Mouse (Mus musculus): ENCODE measurements at regions not wholly inside any gene's neighbourhood (a gene's known extent, or its start where the extent isn't known, plus 50 kb on each side); places are given as distances from the start of the nearest gene placed in this dataset.

- Histone ChIP-seq H3K27me3 (no peaks in the 10 kb centered on the region), H3K4me2 (replicated peaks) (no peak overlapping the region), H3K27ac (replicated peaks) (no peak overlapping the region), H3K9ac (replicated peaks) (no peak overlapping the region), H3K4me3 (no peak overlapping the region), H3K4me1 (no peaks in the 10 kb centered on the region), H3K9me3 (no peaks in the 10 kb centered on the region), H3K36me3 (no peaks in the 10 kb centered on the region)
- 50% methylated on average over 2 of the region's 2 CpGs for WGBS
- no peak for ATAC-seq (replicated peaks)
Measured at GRCm38 (mm10) chr9:23050751-23051150, 172.1 kb upstream of the Bmper start.

- no peak overlapping the region for H3K4me3 ChIP-seq
- H3K9me3 ChIP-seq: no peaks in the 10 kb centered on the region
- H3K4me1 ChIP-seq: peaks cover 31% of the 10 kb centered on the region
- no peak overlapping the region for H3K4me2 ChIP-seq (replicated peaks)
- H3K9ac ChIP-seq (replicated peaks): no peak overlapping the region
- H3K36me3 ChIP-seq: no peaks in the 10 kb centered on the region
- H3K27ac ChIP-seq (replicated peaks): no peak overlapping the region
- no peaks in the 10 kb centered on the region for H3K27me3 ChIP-seq
- WGBS: 87% methylated on average over 4 of the region's 4 CpGs
- ATAC-seq (replicated peaks): no peak
Measured at GRCm38 (mm10) chr9:23059526-23059925, 163.3 kb upstream of the Bmper start.

DNA sequence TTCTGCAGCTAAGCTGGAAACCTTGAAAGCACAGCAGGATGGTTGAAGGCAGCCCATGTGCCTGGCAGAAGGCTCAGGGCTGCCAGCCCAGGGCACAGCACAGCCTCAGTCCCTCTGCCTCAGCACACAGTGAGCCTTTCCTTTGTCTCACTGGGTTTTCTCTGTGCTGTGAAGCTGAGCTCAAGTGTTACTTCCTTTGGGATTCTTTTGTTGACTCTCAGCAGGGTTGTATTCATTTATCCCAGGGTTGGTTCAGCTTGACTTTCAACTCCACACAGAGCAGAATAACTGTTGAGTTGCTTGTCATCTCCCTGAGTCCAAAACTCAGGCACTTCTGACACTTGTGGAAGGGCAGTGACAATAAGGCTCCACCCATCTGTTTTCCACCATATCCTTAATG lies 162.3 kb upstream of the Bmper start:
- no peaks in the 10 kb centered on the region for H3K36me3 ChIP-seq
- H3K27ac ChIP-seq (replicated peaks): 0 out of 2 replicates have a peak overlapping the region, but pooled peaks have one; percentile 1
- no peak overlapping the region for H3K4me3 ChIP-seq
- no peak overlapping the region for H3K4me2 ChIP-seq (replicated peaks)
- H3K27me3 ChIP-seq: no peaks in the 10 kb centered on the region
- H3K9me3 ChIP-seq: no peaks in the 10 kb centered on the region
- H3K4me1 ChIP-seq: peaks cover 31% of the 10 kb centered on the region
- ATAC-seq (replicated peaks): no peak
- no peak overlapping the region for H3K9ac ChIP-seq (replicated peaks)

- no peaks in the 10 kb centered on the region for H3K27me3 ChIP-seq
- no peak overlapping the region for H3K9ac ChIP-seq (replicated peaks)
- H3K36me3 ChIP-seq: no peaks in the 10 kb centered on the region
- ATAC-seq (replicated peaks): no peak
- H3K4me1 ChIP-seq: peaks cover 31% of the 10 kb centered on the region
- H3K4me3 ChIP-seq: no peak overlapping the region
- WGBS: 10% methylated on average over 4 of the region's 4 CpGs
- H3K27ac ChIP-seq (replicated peaks): peak overlapping the region; percentile 72
- no peak overlapping the region for H3K4me2 ChIP-seq (replicated peaks)
- H3K9me3 ChIP-seq: no peaks in the 10 kb centered on the region
Measured at GRCm38 (mm10) chr9:23061179-23061929, 161.5 kb upstream of the Bmper start.

GRCm38 (mm10) chr9:23062057-23062655 lies 160.7 kb upstream of the Bmper start:
- Histone ChIP-seq H3K27me3 (no peaks in the 10 kb centered on the region), H3K27ac (replicated peaks) (peak overlapping the region; percentile 72), H3K36me3 (no peaks in the 10 kb centered on the region), H3K4me3 (no peak overlapping the region), H3K4me1 (peaks cover 31% of the 10 kb centered on the region), H3K9me3 (no peaks in the 10 kb centered on the region), H3K9ac (replicated peaks) (no peak overlapping the region), H3K4me2 (replicated peaks) (no peak overlapping the region)
- peak; percentile 86 for ATAC-seq (replicated peaks)
- 9% methylated on average over 8 of the region's 8 CpGs for WGBS

DNA sequence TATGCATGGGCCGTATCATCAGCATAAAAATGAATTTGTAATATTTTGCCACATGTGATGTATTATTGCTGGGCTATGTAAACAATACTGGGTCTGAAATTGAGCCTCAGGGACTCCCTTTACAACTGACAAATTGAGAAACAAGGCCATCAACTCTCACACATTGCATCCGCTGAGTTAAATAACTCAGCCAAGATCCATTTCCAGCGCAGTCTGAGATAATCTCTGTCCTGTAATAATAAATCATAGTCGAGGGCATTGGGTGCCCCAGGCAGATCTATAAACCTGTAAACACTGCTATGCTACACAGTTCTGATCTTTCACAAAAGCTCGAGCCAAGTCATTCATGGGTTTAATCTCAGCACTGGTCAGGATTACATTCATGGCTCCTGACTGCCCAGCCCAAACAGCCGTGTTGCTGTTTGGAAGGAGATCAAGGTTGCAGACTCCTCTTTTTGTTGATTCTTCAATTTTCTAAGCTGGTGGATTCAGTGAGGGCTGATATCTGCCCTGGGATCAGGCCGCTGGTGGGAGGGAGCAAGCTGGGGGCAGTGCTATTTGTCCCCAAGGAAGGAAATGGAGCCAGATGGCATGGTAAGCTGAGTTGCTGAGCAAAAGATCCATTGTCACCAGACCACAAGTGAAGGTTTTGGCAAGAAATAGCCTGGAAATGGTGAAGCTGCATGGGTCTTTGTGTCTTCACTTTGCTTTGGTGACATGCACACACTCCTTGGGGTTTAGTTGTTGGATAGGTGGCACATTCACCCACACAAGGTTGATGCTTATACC lies 160.0 kb upstream of the Bmper start:
- Histone ChIP-seq H3K27me3 (no peaks in the 10 kb centered on the region), H3K9me3 (no peaks in the 10 kb centered on the region), H3K36me3 (no peaks in the 10 kb centered on the region), H3K4me3 (no peak overlapping the region), H3K9ac (replicated peaks) (no peak overlapping the region), H3K4me1 (peaks cover 31% of the 10 kb centered on the region), H3K27ac (replicated peaks) (peak overlapping the region; percentile 72), H3K4me2 (replicated peaks) (no peak overlapping the region)
- ATAC-seq (replicated peaks): peak; percentile 65
- 42% methylated on average over 7 of the region's 7 CpGs for WGBS

DNA sequence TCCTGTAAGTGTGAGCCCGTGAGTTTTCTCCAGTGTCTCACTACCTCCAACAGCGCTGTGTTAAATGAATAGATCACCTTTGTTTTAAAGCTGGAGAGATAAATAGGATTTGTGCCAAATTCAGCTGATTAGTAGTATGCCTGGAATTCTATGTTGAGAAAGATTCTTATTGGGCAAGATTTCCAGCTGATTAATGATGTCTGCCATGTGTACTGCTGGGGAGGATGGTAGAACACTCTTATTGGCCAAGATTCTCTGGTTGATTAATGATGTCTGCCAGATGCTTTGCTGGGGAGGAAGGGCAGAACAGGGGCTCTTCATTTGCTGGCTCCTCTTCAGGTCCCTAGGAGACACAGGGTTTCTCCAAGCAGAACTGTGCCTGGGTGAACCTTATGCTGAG lies 158.9 kb upstream of the Bmper start:
- no peak overlapping the region for H3K9ac ChIP-seq (replicated peaks)
- H3K4me3 ChIP-seq: no peak overlapping the region
- no peaks in the 10 kb centered on the region for H3K36me3 ChIP-seq
- H3K4me2 ChIP-seq (replicated peaks): no peak overlapping the region
- 72% methylated on average over 2 of the region's 2 CpGs for WGBS
- H3K4me1 ChIP-seq: peaks cover 35% of the 10 kb centered on the region
- ATAC-seq (replicated peaks): no peak
- H3K27me3 ChIP-seq: no peaks in the 10 kb centered on the region
- H3K27ac ChIP-seq (replicated peaks): no peak overlapping the region
- H3K9me3 ChIP-seq: no peaks in the 10 kb centered on the region

GRCm38 (mm10) chr9:23064811-23065210 lies 158.1 kb upstream of the Bmper start:
- H3K36me3 ChIP-seq: no peaks in the 10 kb centered on the region
- H3K4me1 ChIP-seq: peaks cover 35% of the 10 kb centered on the region
- no peak overlapping the region for H3K27ac ChIP-seq (replicated peaks)
- 94% methylated on average over 3 of the region's 3 CpGs for WGBS
- H3K9ac ChIP-seq (replicated peaks): no peak overlapping the region
- H3K27me3 ChIP-seq: no peaks in the 10 kb centered on the region
- no peak overlapping the region for H3K4me3 ChIP-seq
- H3K9me3 ChIP-seq: no peaks in the 10 kb centered on the region
- ATAC-seq (replicated peaks): no peak
- no peak overlapping the region for H3K4me2 ChIP-seq (replicated peaks)

DNA sequence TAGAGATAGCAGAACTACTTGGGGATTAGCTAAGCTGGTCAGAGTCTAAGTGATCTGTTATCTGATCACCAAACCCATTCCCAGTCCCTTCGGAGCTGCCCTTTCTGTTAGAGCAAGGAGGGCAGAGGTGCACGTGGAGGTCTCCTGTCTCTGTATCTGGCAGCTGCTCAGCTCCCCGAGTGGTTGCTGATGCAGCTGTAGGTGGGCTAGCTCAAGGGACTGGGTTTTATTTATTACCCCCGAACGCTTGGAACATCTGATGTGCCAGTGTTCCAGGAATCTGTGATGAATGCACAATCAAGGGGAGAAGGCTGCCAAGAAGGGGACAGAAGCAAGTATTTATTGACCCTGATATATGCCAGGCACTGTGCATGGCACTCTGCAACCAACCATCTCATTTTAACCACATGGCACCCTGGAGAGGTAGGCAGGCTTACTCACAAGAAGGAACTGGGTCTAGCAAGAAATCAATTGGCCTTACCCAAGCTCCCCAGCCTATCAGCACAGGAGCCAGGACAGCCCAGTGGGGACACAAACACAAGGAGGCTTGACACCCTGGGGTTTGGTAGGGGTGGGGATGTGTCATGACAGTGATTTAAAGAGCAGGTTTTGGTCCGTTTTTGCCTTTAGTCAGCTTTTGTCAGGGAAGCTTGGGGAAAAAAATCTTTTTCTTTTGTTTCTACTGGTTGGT lies 154.6 kb upstream of the Bmper start:
- no peaks in the 10 kb centered on the region for H3K36me3 ChIP-seq
- no peak overlapping the region for H3K4me3 ChIP-seq
- H3K4me1 ChIP-seq: peaks cover 5% of the 10 kb centered on the region
- H3K9ac ChIP-seq (replicated peaks): no peak overlapping the region
- 57% methylated on average over 6 of the region's 6 CpGs for WGBS
- peak; percentile 32; the same call in 1 of the 2 replicates for ATAC-seq (replicated peaks)
- no peaks in the 10 kb centered on the region for H3K9me3 ChIP-seq
- no peaks in the 10 kb centered on the region for H3K27me3 ChIP-seq
- no peak overlapping the region for H3K27ac ChIP-seq (replicated peaks)
- no peak overlapping the region for H3K4me2 ChIP-seq (replicated peaks)

- Histone ChIP-seq H3K4me3 (no peak overlapping the region), H3K4me2 (replicated peaks) (no peak overlapping the region), H3K36me3 (no peaks in the 10 kb centered on the region), H3K27ac (replicated peaks) (no peak overlapping the region), H3K27me3 (no peaks in the 10 kb centered on the region), H3K4me1 (peaks cover 4% of the 10 kb centered on the region; the same call in 1 of the 2 replicates), H3K9me3 (no peaks in the 10 kb centered on the region), H3K9ac (replicated peaks) (no peak overlapping the region)
- no peak for ATAC-seq (replicated peaks)
- WGBS: 46% methylated on average over 7 of the region's 7 CpGs
Measured at GRCm38 (mm10) chr9:23069161-23069560, 153.7 kb upstream of the Bmper start.

DNA sequence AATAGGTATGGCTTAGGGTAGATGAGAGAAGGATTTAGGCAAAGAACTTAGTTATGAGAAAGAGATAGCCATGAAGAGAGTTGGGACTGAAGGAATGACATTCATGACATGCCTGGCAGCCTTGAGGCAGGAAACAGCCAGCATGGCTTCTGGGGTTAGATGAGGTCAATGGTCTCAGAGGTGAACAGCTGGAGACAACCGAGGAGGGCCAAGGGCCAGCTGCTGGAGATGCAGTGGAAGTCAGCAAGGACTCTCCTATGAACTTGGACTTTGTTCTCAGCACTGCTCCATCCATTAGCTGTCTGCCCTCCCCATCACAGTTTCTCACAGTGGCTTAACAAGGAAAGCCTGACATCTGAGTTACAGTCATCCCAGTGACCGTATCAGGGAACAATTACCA lies 151.9 kb upstream of the Bmper start:
- peaks cover 4% of the 10 kb centered on the region; the same call in 1 of the 2 replicates for H3K4me1 ChIP-seq
- no peak for ATAC-seq (replicated peaks)
- H3K4me2 ChIP-seq (replicated peaks): no peak overlapping the region
- no peaks in the 10 kb centered on the region for H3K9me3 ChIP-seq
- no peaks in the 10 kb centered on the region for H3K36me3 ChIP-seq
- H3K4me3 ChIP-seq: no peak overlapping the region
- H3K27ac ChIP-seq (replicated peaks): no peak overlapping the region
- 83% methylated on average over 2 of the region's 2 CpGs for WGBS
- H3K27me3 ChIP-seq: no peaks in the 10 kb centered on the region
- H3K9ac ChIP-seq (replicated peaks): no peak overlapping the region

DNA sequence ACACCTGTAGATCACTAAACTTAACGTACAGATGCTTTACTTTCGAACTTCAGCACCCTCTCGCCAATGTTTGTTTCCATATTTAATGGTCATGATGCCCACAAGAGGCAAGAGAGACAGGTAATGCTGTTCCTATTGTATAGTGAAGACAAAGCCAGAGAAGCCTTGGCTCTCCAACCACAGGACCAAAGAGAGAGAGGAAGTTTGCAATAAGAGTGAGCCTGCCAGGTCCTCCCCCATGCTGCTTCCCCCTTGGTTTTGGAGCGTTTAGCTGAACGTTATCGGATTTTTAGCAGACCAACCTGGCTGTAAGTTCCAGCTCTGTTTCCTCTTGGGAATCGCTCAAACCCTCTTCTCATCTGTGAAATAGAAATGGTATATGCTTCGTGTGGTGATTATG lies 150.1 kb upstream of the Bmper start:
- Histone ChIP-seq H3K36me3 (no peaks in the 10 kb centered on the region), H3K27ac (replicated peaks) (no peak overlapping the region), H3K4me1 (peaks cover 4% of the 10 kb centered on the region; the same call in 1 of the 2 replicates), H3K9ac (replicated peaks) (no peak overlapping the region), H3K4me3 (no peak overlapping the region), H3K9me3 (no peaks in the 10 kb centered on the region), H3K27me3 (no peaks in the 10 kb centered on the region), H3K4me2 (replicated peaks) (no peak overlapping the region)
- 86% methylated on average over 8 of the region's 8 CpGs for WGBS
- no peak for ATAC-seq (replicated peaks)

Measured in forebrain, embryonic 15.5 days (tissue).